Mouse (Mus musculus): ENCODE measurements around the gene Grk4.

Gene Grk4

GRCm38 (mm10) chr5:34714816-34715215 is 54.6 kb downstream of the Grk4 start:
- no peak for DNase-seq

GRCm38 (mm10) chr5:34729141-34729540 is 69.0 kb downstream of the Grk4 start:
- DNase-seq = no peak

GRCm38 (mm10) chr5:34730255-34730654 is 70.1 kb downstream of the Grk4 start:
- no peak for DNase-seq

GRCm38 (mm10) chr5:34751477-34751876 is 91.3 kb downstream of the Grk4 start:
- no peak for DNase-seq

GRCm38 (mm10) chr5:34758762-34759161 is 98.6 kb downstream of the Grk4 start:
- DNase-seq = no peak

- no peak for DNase-seq
Observed at GRCm38 (mm10) chr5:34760850-34761508, 100.8 kb downstream of the Grk4 start.

GRCm38 (mm10) chr5:34761509-34761908 is 101.3 kb downstream of the Grk4 start, which contains the start of gene Htt:
Htt (plus strand) TSS chr5:34761740.
- DNase-seq = peak; percentile 98

- peak; percentile 27 for DNase-seq
Observed at GRCm38 (mm10) chr5:34761934-34762611, 101.9 kb downstream of the Grk4 start.

GRCm38 (mm10) chr5:34771818-34772217 is 111.6 kb downstream of the Grk4 start:
- no peak for DNase-seq

GRCm38 (mm10) chr5:34772696-34773245 is 112.6 kb downstream of the Grk4 start:
- DNase-seq = no peak

GRCm38 (mm10) chr5:34773392-34773791 is 113.2 kb downstream of the Grk4 start:
- no peak for DNase-seq

GRCm38 (mm10) chr5:34785027-34785426 is 124.8 kb downstream of the Grk4 start:
- DNase-seq = no peak

GRCm38 (mm10) chr5:34791141-34791540 is 131.0 kb downstream of the Grk4 start:
- DNase-seq = no peak

- no peak for DNase-seq
Observed at GRCm38 (mm10) chr5:34800292-34800953, 140.2 kb downstream of the Grk4 start.

All from right cerebral cortex, postnatal 25 days (tissue).